Mouse (Mus musculus): ENCODE results near the gene Emilin1.

- TF ChIP-seq CTCF (IDR thresholded peaks at IDR 0.05; ENCODE audit: insufficient read depth, low read depth, low read length) (no peak), POLR2A (IDR thresholded peaks at IDR 0.05; ENCODE audit: insufficient read depth, low read depth, low read length) (no peak)
These were observed 4.1 kb downstream of the Emilin1 start for GRCm38 (mm10) chr5:30917348-30917747.
